Mouse (Mus musculus): ENCODE results near the gene Foxo6.

DNA sequence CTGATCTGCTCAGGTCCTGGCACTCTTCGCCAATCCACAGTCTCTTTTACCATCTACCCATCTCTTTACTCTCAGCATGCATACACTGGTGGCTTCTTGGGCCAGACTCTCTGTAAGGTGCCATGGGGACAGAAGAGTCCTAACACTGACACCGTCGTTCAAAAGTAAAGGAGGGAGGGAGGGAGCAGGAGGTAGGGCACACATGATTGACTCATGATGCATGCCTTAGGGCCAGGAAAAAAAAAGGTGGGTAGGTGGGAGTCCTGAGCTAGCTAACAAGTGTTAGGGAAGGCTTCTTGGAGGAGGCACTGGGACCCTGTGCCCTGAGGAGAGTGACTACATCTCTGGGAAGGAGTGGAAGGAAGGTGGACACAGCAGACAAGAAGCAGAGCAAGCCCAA lies 1.9 kb downstream of the Foxo6 start:
- TF ChIP-seq CTCF (IDR thresholded peaks at IDR 0.05; ENCODE audit: control insufficient read depth, insufficient read depth, insufficient read length) (no peak), MAX (IDR thresholded peaks at IDR 0.05) (no peak), USF1 (IDR thresholded peaks at IDR 0.05; ENCODE audit: low read depth) (no peak), CEBPB (IDR thresholded peaks at IDR 0.05; ENCODE audit: low read depth) (no peak), FOSL1 (IDR thresholded peaks at IDR 0.05; ENCODE audit: insufficient read depth, low read length, poor library complexity, severe bottlenecking) (no peak), MYOD1 (IDR thresholded peaks at IDR 0.05; ENCODE audit: control insufficient read depth, insufficient read length, low read depth) (no peak)
